Comparison of ENCODE assay signal across 9 mouse cellular contexts in genomic region chr2:16706227-16706626, GRCm38 (mm10).
DNase-seq lines count a peak whose midpoint lies in the region; ATAC-seq and TF ChIP-seq lines count a peak whose summit lies in the region.
"Had no signal": no experiment of that assay in that cellular context is flagged by ENCODE, and none has a peak within 500 bp of the region (broad histone marks: within the 10 kb centered on the region; RNA-seq: fewer than 3 reads in every experiment).

No protein-coding gene starts in this region.

- no peak for TF ChIP-seq POLR2A in brain, embryonic 14.5 days (IDR thresholded peaks at IDR 0.05; ENCODE audit: borderline replicate concordance, extremely low read depth, insufficient read depth, insufficient read length, poor library complexity, severe bottlenecking)

- TF ChIP-seq CTCF in kidney, postnatal 0 days (IDR thresholded peaks at IDR 0.05; ENCODE audit: low read depth): peak; percentile 45
- TF ChIP-seq CTCF in brain, embryonic 14.5 days (IDR thresholded peaks at IDR 0.05; ENCODE audit: borderline replicate concordance, extremely low read depth, insufficient read depth, insufficient read length): peak; percentile 25; the same call in 1 of the 2 replicates

- no peaks in the 10 kb centered on the region for H3K4me1 ChIP-seq in kidney, postnatal 0 days (replicated peaks; ENCODE audit: insufficient read depth, low read length)
- no peaks in the 10 kb centered on the region for H3K4me1 ChIP-seq in forebrain, embryonic 14.5 days (ENCODE audit: control insufficient read depth, insufficient read depth, low read length)
- H3K4me1 ChIP-seq in forebrain, embryonic 15.5 days: no peaks in the 10 kb centered on the region
- H3K4me1 ChIP-seq: liver, embryonic 13.5 days had no signal

- no peak overlapping the region for H3K4me2 ChIP-seq in kidney, postnatal 0 days (ENCODE audit: low read length)
- H3K4me2 ChIP-seq in forebrain, embryonic 14.5 days (ENCODE audit: low read length): no peak overlapping the region
- H3K4me2 ChIP-seq in forebrain, embryonic 15.5 days (replicated peaks): no peak overlapping the region
- H3K4me2 ChIP-seq: liver, embryonic 13.5 days had no signal

- no peaks in the 10 kb centered on the region for H3K36me3 ChIP-seq in kidney, postnatal 0 days (ENCODE audit: insufficient read depth, low read length)
- no peaks in the 10 kb centered on the region for H3K36me3 ChIP-seq in forebrain, embryonic 14.5 days (ENCODE audit: control insufficient read depth, insufficient read depth, low read length)
- no peaks in the 10 kb centered on the region for H3K36me3 ChIP-seq in forebrain, embryonic 15.5 days
- H3K36me3 ChIP-seq: liver, embryonic 13.5 days had no signal

- H3K4me3 ChIP-seq in kidney, postnatal 0 days (replicated peaks; ENCODE audit: low read depth, low read length): no peak overlapping the region
- no peak overlapping the region for H3K4me3 ChIP-seq in forebrain, embryonic 14.5 days (ENCODE audit: low read depth, low read length)
- H3K4me3 ChIP-seq in forebrain, embryonic 15.5 days: no peak overlapping the region
- H3K4me3 ChIP-seq: liver, embryonic 13.5 days had no signal

- H3K27ac ChIP-seq in kidney, postnatal 0 days: no peak overlapping the region
- no peak overlapping the region for H3K27ac ChIP-seq in forebrain, embryonic 14.5 days (ENCODE audit: low read depth, low read length)
- no peak overlapping the region for H3K27ac ChIP-seq in forebrain, embryonic 15.5 days (replicated peaks)
- H3K27ac ChIP-seq: liver, embryonic 13.5 days had no signal

- 97% methylated on average over 2 of the region's 2 CpGs for WGBS in kidney, postnatal 0 days
- 75% methylated on average over 2 of the region's 2 CpGs for WGBS in forebrain, embryonic 14.5 days
- WGBS in forebrain, embryonic 15.5 days: 85% methylated on average over 2 of the region's 2 CpGs

- no peak for DNase-seq in kidney, postnatal 0 days (ENCODE audit: low spot score)
- no peak for DNase-seq in kidney, adult 11 months
- DNase-seq in 3T3-L1 (ENCODE audit: low read depth, low spot score): peak; percentile 2
- DNase-seq in 416B (ENCODE audit: low read depth): peak; percentile 27
- no peak for DNase-seq in brain, embryonic 14.5 days (ENCODE audit: low read depth)
- no peak for DNase-seq in forebrain, embryonic 14.5 days (ENCODE audit: low spot score)
- DNase-seq: liver, embryonic 13.5 days; right cerebral cortex, postnatal 14 days had no signal

- ATAC-seq in kidney, postnatal 0 days (replicated peaks; ENCODE audit: low FRiP score, low read depth): no peak
- no peak for ATAC-seq in forebrain, embryonic 14.5 days
- no peak for ATAC-seq in forebrain, embryonic 15.5 days (replicated peaks)

- H3K9me3 ChIP-seq in kidney, postnatal 0 days (replicated peaks; ENCODE audit: low read length): no peaks in the 10 kb centered on the region
- no peaks in the 10 kb centered on the region for H3K9me3 ChIP-seq in forebrain, embryonic 14.5 days (replicated peaks; ENCODE audit: control insufficient read depth, low read length)
- H3K9me3 ChIP-seq in forebrain, embryonic 15.5 days: no peaks in the 10 kb centered on the region
- H3K9me3 ChIP-seq: liver, embryonic 13.5 days had no signal

- no peak overlapping the region for H3K9ac ChIP-seq in kidney, postnatal 0 days (ENCODE audit: low read depth, low read length)
- no peak overlapping the region for H3K9ac ChIP-seq in forebrain, embryonic 14.5 days (ENCODE audit: low read length)
- H3K9ac ChIP-seq in forebrain, embryonic 15.5 days (replicated peaks): no peak overlapping the region
- H3K9ac ChIP-seq: liver, embryonic 13.5 days had no signal

- no peaks in the 10 kb centered on the region for H3K27me3 ChIP-seq in kidney, postnatal 0 days (ENCODE audit: insufficient read depth, low read length)
- H3K27me3 ChIP-seq in forebrain, embryonic 14.5 days (replicated peaks; ENCODE audit: control insufficient read depth, insufficient read depth, low read length): no peaks in the 10 kb centered on the region
- H3K27me3 ChIP-seq in forebrain, embryonic 15.5 days: no peaks in the 10 kb centered on the region
- H3K27me3 ChIP-seq: liver, embryonic 13.5 days had no signal

Comparison
In these comparisons a context has a peak if more than half of its experiments do, and no peak if none do; other contexts are left out.
1. DNase-seq: peak in 3T3-L1 (single experiment) and 416B (single experiment); none in kidney, postnatal 0 days (single experiment), kidney, adult 11 months (single experiment), brain, embryonic 14.5 days (single experiment) and forebrain, embryonic 14.5 days (single experiment).